Mouse (Mus musculus): ENCODE data around the gene Shisa5.

Gene Shisa5

DNA sequence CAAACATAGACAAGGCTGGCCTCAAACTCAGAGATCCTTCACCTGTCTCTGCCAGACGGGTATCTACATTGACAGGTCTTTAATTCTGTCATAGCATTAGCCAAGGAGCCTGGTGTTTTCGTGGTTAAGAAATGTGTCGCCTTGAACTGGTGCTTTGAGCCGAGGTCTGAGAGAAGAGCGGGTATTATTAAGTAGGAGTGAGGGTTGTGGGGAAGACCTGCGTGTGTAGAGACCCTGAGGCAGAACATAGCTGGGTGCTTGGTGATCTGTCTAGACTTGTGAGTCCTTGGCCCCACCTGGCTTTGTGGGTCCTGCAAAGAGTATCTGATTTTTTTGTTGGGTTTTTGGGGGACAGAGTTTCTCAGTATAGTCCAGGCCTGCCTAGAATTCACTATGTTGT lies 15.5 kb downstream of the Shisa5 start:
- peak; percentile 6 to 11 for DNase-seq (ENCODE audit: low spot score in 2 of 2)

DNA sequence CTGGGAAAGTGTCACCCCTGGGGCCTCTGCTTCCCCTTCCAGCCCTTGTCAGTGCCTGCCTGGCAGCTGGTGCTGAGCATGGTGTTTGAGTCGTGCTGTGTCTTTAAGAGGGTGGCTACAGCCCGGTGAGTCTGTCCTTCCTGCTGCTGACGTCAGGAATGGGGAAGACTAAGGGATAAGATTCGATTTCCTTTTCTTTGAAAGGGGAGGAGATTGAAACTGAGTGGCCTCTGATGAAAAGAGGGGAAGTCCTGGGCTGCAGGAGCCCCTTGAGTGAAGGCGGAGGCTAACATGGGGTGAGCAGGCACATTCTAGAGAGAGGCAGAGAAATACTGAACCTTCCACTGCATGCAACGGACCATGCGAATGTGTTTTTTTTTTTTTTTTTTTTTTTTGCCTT lies 16.3 kb downstream of the Shisa5 start:
- peak; percentile 43 to 56 for DNase-seq (ENCODE audit: low spot score in 2 of 2)

DNA sequence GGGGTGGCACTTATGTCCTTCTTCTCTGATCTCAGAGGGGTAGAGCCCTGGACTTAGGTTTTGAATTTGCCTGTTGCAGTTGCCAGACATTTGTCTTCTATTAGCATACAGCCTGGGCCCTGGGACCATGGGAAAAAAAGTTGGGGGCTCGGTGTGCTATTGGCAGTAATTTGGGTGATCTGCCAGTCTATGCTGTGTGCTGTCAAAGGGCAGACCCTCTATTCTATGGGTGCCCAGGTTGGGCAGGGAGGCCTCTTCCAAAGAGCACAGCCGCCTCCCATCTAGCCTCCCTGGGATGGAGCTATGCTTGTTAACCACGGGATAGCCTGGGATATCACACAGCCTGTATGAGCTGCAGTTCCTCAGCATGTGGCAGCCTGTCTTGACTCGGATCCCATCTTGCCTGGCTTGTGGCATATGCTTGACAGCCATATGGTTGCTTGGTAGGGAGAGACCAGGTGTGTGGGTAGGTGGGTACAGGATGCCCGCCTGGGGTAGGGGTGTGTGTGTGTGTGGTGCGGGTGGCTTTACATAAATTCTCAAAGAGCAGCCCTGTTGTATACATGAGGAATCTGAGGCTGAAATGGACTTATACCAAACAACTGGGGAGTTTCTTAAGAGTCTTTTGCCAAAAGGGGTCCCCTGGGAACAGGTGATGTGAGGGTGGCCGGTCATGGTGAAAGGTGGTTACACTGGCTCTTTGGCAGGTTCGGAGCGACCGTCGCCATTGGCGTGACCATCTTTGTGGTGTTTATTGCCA lies 17.1 kb downstream of the Shisa5 start:
- DNase-seq (ENCODE audit: low spot score in 2 of 2), result peak; percentile 13 to 16

DNA sequence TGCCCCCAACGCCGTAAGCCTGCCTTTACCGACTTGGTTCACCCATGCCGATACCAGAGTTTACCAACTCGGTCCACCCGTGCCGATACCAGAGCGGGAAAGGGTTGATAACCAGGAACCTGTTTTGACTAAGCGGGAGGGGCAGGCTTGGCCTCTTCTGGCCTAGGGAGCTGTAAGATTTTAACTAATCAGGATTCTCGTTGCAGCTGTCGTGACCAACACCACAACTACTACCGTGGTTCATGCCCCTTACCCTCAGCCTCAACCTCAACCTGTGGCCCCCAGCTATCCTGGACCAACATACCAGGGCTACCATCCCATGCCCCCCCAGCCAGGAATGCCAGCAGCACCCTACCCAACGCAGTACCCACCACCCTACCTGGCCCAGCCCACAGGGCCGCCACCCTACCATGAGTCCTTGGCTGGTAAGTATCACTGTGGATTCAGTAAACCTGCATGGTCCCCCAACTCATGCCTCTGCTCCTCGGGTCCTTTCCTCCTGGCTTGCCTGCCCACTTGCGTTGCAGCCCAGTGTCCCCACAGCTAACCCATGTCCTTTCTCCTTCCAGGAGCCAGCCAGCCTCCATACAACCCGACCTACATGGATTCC lies 17.8 kb downstream of the Shisa5 start:
- peak; percentile 7 to 18 for DNase-seq (ENCODE audit: low spot score in 2 of 2)

DNA sequence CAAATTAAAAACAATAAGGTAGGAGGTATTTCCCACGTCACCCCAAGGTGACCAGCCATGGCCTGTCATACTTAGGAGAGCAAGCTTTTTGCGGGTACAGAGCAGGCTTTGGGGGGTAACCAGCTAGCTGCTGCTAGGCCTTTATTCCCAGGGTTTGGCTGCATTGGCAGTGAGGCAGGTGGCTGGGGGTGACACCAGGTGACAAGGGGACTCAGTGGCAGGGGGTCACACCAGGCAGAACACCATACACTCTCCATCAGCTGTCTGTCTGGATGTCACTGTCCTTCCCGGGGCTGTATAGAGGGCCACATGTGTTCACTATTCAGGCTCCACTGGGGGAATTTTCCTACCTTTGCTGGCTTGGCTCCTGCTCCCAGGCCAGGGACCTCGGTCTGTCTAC lies 18.6 kb downstream of the Shisa5 start:
- DNase-seq (ENCODE audit: low spot score in 2 of 2), result peak; percentile 9 to 14

GRCm38 (mm10) chr9:109057543-109057942 lies 19.2 kb downstream of the Shisa5 start:
- peak; percentile 8 to 23 for DNase-seq (ENCODE audit: low spot score in 2 of 2)

- no peak for DNase-seq (ENCODE audit: low spot score in 2 of 2)
Observed at GRCm38 (mm10) chr9:109058006-109058765, 19.8 kb downstream of the Shisa5 start.

DNA sequence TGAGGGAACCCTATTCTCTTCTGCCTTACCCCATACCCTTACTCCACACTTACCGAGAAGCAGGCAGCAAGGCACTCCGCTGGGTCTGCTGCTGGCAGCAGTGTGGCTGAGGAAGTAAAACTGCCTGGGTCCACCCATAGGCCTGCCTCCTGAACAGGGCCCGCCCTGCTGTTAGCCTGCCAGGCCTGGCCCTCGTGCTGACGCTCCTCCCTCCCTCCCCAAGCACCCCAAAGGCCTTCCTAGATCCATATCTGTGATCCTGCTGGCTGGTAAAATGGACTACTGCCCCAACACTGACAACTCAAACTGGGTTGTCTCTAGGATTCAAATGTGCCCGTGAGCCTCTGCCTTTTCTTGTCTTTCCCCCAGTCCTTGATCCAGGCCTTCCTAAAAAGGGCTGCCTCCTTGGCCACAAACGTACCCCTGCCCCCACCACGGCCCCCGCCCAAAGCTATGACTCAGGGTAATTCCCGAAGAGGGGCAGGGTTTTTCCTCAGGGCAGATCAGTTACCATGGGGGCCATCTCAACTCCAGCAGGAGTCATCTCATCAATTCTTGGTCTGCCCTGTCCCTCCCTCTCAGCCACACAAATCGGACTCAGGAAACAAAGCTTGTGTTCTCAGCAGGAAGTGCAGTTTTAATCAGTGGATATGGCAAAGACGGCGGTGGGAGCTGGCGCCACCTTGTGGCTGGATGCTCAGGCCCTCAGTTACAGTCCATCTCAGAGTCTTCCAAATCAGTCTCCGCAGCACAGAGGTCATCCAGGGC lies 21.0 kb downstream of the Shisa5 start, which contains the start of gene Trex1:
Gene Trex1, minus strand, starts transcription at position 599 of the 768 bp plus-strand sequence.
- DNase-seq (ENCODE audit: low spot score in 2 of 2), result peak; percentile 81 to 91

GRCm38 (mm10) chr9:109060184-109060897 lies 22.0 kb downstream of the Shisa5 start:
- peak in 1 of 2 experiments; percentile 25 for DNase-seq (ENCODE audit: low spot score in 2 of 2)

DNA sequence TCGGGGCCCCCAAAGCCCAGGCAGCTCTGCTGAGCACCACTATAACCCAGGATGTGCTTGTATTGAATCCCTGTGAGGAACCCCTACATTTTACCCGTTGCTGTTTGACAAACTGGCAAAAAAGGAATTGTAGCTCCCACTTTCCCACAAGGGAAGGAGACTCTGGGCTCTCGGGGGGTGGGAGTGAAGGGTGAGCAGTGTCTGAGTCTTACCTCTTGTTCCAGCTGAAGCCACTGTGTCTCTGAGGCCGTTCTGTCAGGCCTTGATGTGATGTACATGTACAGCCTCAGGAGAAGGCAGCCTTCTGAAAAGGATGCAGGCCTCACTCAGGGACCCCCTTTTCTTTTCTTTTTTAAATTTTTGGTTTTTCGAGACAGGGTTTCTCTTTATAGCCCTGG lies 22.5 kb downstream of the Shisa5 start:
- peak in 1 of 2 experiments; percentile 10 for DNase-seq (ENCODE audit: low spot score in 2 of 2)

- DNase-seq (ENCODE audit: low spot score in 2 of 2), result no peak
Observed at GRCm38 (mm10) chr9:109068095-109068735, 29.9 kb downstream of the Shisa5 start.

GRCm38 (mm10) chr9:109073661-109074573 lies 35.6 kb downstream of the Shisa5 start, which contains the start of gene Atrip:
Gene Atrip (minus strand): TSS chr9:109074124.
- peak; percentile 81 to 94 for DNase-seq (ENCODE audit: low spot score in 2 of 2)

DNA sequence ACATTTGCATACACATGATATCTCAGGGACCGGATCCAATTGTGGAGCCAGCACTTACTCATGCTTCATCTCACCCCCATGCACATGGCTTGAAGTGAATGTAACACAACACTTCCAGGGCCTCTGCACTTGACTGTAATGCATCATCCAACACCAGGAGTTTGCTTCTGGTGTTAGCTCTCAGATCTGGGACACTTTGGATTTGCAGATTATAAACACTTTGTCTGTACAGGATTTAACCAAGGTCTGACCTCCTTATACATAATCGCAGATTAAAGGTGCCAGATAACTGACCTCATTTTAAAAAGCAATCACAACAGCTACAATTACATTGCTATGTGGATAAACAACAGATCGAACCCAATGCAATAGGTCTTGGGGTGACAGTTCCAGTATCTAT lies 42.2 kb downstream of the Shisa5 start:
- DNase-seq (ENCODE audit: low spot score in 2 of 2), result no peak

DNA sequence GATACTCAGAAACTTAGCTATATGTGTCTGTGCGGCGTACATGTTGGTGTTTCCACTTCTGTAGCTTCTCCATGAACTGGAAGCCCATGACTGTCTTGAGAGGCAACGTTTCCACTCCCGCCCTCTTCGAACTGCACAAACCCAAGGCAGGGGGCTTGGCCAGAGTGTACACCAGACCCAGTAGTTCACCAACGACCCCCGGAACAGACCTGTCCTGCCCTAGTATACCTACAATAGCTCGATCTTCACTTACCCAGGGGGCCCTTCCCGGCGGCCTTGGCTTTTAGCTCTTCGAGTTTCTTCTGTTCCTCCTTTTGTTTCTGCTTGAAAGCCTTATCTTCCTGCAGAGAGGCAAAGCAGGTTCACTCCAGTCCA lies 43.4 kb downstream of the Shisa5 start:
- no peak for DNase-seq (ENCODE audit: low spot score in 2 of 2)

- DNase-seq (ENCODE audit: low spot score in 2 of 2), result peak; percentile 75 to 87
Observed at GRCm38 (mm10) chr9:109082124-109082800, 43.9 kb downstream of the Shisa5 start, which contains the start of the genes Ccdc51 and Tma7. Gene Ccdc51 (plus strand): TSS chr9:109082493. Gene Tma7 (minus strand): TSS chr9:109082587.

GRCm38 (mm10) chr9:109084922-109085321 lies 46.6 kb downstream of the Shisa5 start:
- no peak for DNase-seq (ENCODE audit: low spot score in 2 of 2)

GRCm38 (mm10) chr9:109087987-109088386 lies 49.6 kb downstream of the Shisa5 start:
- DNase-seq (ENCODE audit: low spot score in 2 of 2), result peak in 1 of 2 experiments; percentile 44

GRCm38 (mm10) chr9:109090446-109090845 lies 52.1 kb downstream of the Shisa5 start:
- no peak for DNase-seq (ENCODE audit: low spot score in 2 of 2)

DNA sequence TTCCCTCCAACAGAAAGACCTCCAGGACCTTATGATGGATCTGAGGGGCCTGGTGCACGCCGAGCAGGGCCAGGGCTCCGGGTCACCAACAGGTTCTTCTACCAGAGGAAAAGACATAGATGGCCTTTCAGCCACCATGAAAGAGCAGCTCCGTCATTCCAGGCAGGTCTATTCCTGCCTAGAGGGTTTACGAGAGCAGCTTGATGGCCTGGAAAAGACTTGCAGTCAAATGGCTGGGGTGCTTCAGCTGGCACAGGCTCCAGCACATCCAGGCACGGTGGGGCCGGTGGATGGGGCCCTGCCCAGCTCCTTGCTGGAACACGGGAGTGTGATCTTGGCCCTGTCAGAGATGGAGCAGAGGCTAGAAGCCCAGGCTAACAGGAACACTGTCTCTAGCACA lies 53.4 kb downstream of the Shisa5 start:
- DNase-seq (ENCODE audit: low spot score in 2 of 2), result no peak
